Mouse (Mus musculus): Measurements from ENCODE around the gene Nfia. TPM values are rescaled to one million over a fixed set of nuclear protein-coding genes. Genes with fewer than 3 reads are reported as not detected.

The Nfia gene
- polyA plus RNA-seq, 1 experiment from 2014 or later: 23.5 TPM

DNA sequence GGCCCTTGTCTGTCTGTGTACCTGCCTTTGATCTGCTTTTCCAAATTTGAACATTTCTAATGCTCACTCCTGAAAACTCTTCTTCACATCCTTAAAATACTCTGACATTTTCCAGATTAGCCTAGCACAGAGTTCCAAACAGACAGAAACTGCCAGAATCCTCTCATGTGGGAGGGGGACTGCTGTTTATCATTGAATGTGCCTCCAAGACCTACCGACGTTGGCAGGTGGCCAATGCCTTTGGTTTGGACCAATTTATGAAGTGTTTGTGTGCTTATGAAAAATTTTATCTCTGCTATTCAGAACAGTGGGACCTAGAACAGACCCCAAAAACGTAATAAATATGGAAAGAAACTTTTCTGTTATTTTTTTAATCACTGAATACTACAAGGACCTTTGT is 103.4 kb downstream of the Nfia start:
- Histone ChIP-seq H3K9me3 (replicated peaks; ENCODE audit: control insufficient read depth, low read length) (no peaks in the 10 kb centered on the region), H3K27me3 (ENCODE audit: control insufficient read depth, insufficient read depth, low read length) (no peaks in the 10 kb centered on the region), H3K4me3 (ENCODE audit: low read depth, low read length) (no peak overlapping the region), H3K4me1 (ENCODE audit: control insufficient read depth, insufficient read depth, low read length) (no peaks in the 10 kb centered on the region), H3K9ac (replicated peaks; ENCODE audit: low read length) (no peak overlapping the region), H3K4me2 (ENCODE audit: low read depth, low read length) (no peak overlapping the region), H3K27ac (replicated peaks; ENCODE audit: low read depth, low read length) (no peak overlapping the region), H3K36me3 (replicated peaks; ENCODE audit: control insufficient read depth, insufficient read depth, low read depth, low read length) (no peaks in the 10 kb centered on the region)
- ATAC-seq (replicated peaks; ENCODE audit: insufficient number of reproducible peaks, low FRiP score, low TSS enrichment, low read depth) (no peak), DNase-seq (ENCODE audit: low spot score) (no peak)
- 83% methylated on average over 3 of the region's 3 CpGs for whole genome bisulfite sequencing

DNA sequence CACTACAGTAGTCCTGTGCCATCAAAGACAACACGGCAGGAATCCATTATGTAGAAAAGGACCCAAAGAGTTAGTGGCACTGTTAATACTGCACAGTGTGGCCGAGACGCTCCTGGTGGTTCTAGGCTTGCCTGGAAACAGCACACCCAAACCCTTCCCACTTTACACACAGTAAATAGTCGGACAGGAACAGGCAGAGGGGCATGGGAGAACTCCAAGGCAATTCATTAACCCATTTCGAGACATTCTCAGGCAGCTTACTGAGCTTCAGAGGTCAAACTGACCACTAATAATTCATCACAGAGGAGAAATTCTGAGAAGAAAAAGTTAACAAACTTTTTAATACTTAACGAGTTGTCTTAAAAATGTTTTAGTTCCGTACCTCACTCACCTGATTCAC is 107.2 kb downstream of the Nfia start:
- H3K4me2 ChIP-seq (ENCODE audit: low read depth, low read length): no peak overlapping the region

DNA sequence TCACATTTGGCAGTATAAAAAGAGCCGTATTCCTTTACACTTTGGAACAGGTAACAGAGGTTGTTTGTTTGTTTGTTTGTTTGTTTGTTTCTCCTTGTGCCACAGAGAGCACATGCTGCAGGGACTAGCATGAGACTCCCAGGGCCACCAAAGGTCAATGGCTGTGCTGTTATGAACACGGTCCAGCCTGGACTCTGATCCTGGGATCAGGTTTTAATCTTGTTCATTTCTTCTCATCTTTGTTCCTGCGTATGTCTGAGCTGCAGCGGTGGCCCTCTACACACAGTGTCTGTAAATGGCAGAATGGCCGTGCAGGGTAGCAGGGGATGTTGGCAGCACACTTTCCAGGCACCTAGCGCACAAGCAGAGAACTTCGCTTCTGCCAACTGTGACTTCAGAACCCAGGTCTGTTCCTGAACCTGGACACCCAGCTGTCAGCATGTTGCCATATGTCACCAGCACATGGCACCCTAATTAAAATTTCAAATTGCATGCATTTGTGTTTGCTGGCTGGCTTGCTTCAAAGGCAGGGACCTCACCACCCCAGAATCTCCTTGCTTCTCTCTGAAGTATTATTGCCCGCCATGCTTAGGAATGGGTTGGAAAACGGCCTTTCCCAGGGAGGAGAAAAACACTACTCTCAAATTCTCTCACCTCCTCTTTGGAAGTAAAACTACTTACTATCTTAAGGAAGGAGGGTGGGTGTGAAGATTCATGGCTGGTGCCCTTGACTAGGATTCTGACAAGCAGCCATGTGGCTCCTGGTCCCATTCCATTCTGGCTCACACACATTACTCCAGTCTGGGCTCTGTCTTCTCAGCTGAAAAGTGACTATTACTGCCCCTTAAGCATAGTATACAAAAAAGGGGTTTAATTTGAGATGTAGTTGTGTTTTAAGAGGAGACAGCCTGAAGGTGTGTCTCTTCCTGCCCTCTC is 107.9 kb downstream of the Nfia start:
- H3K9ac ChIP-seq (replicated peaks; ENCODE audit: low read length): no peak overlapping the region
- no peaks in the 10 kb centered on the region for H3K27me3 ChIP-seq (ENCODE audit: control insufficient read depth, insufficient read depth, low read length)
- no peak overlapping the region for H3K4me2 ChIP-seq (ENCODE audit: low read depth, low read length)
- no peak overlapping the region for H3K4me3 ChIP-seq (ENCODE audit: low read depth, low read length)
- no peaks in the 10 kb centered on the region for H3K4me1 ChIP-seq (ENCODE audit: control insufficient read depth, insufficient read depth, low read length)
- WGBS: 82% methylated on average over 9 of the region's 9 CpGs
- no peak for DNase-seq (ENCODE audit: low spot score)
- ATAC-seq (replicated peaks; ENCODE audit: insufficient number of reproducible peaks, low FRiP score, low TSS enrichment, low read depth): no peak
- no peaks in the 10 kb centered on the region for H3K9me3 ChIP-seq (replicated peaks; ENCODE audit: control insufficient read depth, low read length)
- H3K36me3 ChIP-seq (replicated peaks; ENCODE audit: control insufficient read depth, insufficient read depth, low read depth, low read length): no peaks in the 10 kb centered on the region
- no peak overlapping the region for H3K27ac ChIP-seq (replicated peaks; ENCODE audit: low read depth, low read length)

More for the DNA sequence above, 107.2 kb downstream of the Nfia start:
- Histone ChIP-seq H3K4me1 (ENCODE audit: control insufficient read depth, insufficient read depth, low read length) (no peaks in the 10 kb centered on the region), H3K9me3 (replicated peaks; ENCODE audit: control insufficient read depth, low read length) (no peaks in the 10 kb centered on the region), H3K27me3 (ENCODE audit: control insufficient read depth, insufficient read depth, low read length) (no peaks in the 10 kb centered on the region), H3K9ac (replicated peaks; ENCODE audit: low read length) (no peak overlapping the region), H3K27ac (replicated peaks; ENCODE audit: low read depth, low read length) (no peak overlapping the region), H3K4me3 (ENCODE audit: low read depth, low read length) (no peak overlapping the region), H3K36me3 (replicated peaks; ENCODE audit: control insufficient read depth, insufficient read depth, low read depth, low read length) (no peaks in the 10 kb centered on the region)
- 83% methylated on average over 7 of the region's 7 CpGs for WGBS
- ATAC-seq (replicated peaks; ENCODE audit: insufficient number of reproducible peaks, low FRiP score, low TSS enrichment, low read depth) (no peak), DNase-seq (ENCODE audit: low spot score) (no peak)

DNA sequence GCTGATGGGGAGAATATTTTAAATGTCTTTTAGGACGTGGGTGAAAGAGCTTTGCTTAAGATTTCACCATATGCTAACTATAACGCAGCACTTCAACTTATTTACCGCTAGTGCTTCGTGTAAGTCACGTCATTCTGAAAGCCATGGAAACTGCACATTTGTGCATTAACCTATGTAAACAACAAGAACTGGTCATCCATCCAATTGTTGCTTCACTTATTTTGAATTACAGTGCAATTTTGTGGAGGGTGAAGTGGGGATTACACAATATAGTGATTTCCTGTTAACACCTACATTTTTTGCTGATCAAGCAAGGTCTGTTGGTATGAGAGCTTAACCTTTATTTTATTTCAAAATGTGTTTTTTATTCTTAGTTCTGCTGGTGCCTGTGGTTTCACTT is 113.0 kb downstream of the Nfia start:
- Histone ChIP-seq H3K9ac (replicated peaks; ENCODE audit: low read length) (no peak overlapping the region), H3K27ac (replicated peaks; ENCODE audit: low read depth, low read length) (no peak overlapping the region), H3K4me1 (ENCODE audit: control insufficient read depth, insufficient read depth, low read length) (no peaks in the 10 kb centered on the region), H3K36me3 (replicated peaks; ENCODE audit: control insufficient read depth, insufficient read depth, low read depth, low read length) (no peaks in the 10 kb centered on the region), H3K4me3 (ENCODE audit: low read depth, low read length) (no peak overlapping the region), H3K27me3 (ENCODE audit: control insufficient read depth, insufficient read depth, low read length) (no peaks in the 10 kb centered on the region), H3K9me3 (replicated peaks; ENCODE audit: control insufficient read depth, low read length) (no peaks in the 10 kb centered on the region), H3K4me2 (ENCODE audit: low read depth, low read length) (no peak overlapping the region)
- ATAC-seq (replicated peaks; ENCODE audit: insufficient number of reproducible peaks, low FRiP score, low TSS enrichment, low read depth): no peak
- 88% methylated on average over 5 of the region's 5 CpGs for WGBS
- DNase-seq (ENCODE audit: low spot score): no peak

DNA sequence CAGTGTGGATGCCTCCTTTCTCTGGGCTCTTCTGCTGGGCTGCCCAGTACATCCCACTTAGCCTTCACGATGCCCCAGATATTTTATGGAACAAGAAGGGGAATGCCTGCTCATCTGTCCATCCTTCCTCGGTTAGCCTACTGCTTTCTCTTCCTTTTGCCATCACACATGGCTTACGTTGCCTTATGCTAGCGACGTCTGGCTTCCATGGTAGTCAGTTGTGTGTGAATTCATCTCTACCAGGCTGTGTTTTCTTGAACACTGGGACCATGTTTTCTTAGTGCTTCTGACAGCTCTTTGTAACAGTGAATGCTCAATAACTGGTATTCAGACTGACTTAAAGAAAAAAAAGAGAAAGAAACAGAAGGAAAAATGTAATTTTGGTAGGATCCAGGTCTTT is 113.7 kb downstream of the Nfia start:
- WGBS: 90% methylated on average over 5 of the region's 5 CpGs
- ATAC-seq (replicated peaks; ENCODE audit: insufficient number of reproducible peaks, low FRiP score, low TSS enrichment, low read depth) (no peak), DNase-seq (ENCODE audit: low spot score) (no peak)
- no peaks in the 10 kb centered on the region for H3K27me3 ChIP-seq (ENCODE audit: control insufficient read depth, insufficient read depth, low read length)
- H3K9ac ChIP-seq (replicated peaks; ENCODE audit: low read length): no peak overlapping the region
- no peaks in the 10 kb centered on the region for H3K9me3 ChIP-seq (replicated peaks; ENCODE audit: control insufficient read depth, low read length)
- no peaks in the 10 kb centered on the region for H3K36me3 ChIP-seq (replicated peaks; ENCODE audit: control insufficient read depth, insufficient read depth, low read depth, low read length)
- H3K4me3 ChIP-seq (ENCODE audit: low read depth, low read length): no peak overlapping the region
- no peak overlapping the region for H3K27ac ChIP-seq (replicated peaks; ENCODE audit: low read depth, low read length)
- no peak overlapping the region for H3K4me2 ChIP-seq (ENCODE audit: low read depth, low read length)
- H3K4me1 ChIP-seq (ENCODE audit: control insufficient read depth, insufficient read depth, low read length): no peaks in the 10 kb centered on the region

DNA sequence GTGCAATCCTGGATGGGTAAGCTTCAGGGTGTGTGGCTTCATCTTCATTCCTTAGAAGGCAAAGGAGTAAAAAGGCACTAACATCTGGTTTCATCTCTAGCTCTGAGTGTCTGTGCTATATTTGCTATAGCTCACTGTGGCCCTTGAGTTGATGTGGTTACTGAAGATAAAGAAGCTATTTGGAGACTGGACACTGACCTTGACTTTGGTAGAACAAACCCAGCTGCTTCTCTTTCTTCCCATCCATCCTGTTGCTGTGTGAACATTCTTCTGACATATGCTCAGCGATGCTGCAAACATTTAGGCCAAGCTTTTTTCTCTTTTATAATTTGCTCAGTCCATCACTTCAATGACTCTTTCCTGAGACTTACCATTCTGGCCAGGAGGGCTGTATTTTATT is 114.7 kb downstream of the Nfia start:
- Histone ChIP-seq H3K4me3 (ENCODE audit: low read depth, low read length) (no peak overlapping the region), H3K36me3 (replicated peaks; ENCODE audit: control insufficient read depth, insufficient read depth, low read depth, low read length) (no peaks in the 10 kb centered on the region)
- no peak for ATAC-seq (replicated peaks; ENCODE audit: insufficient number of reproducible peaks, low FRiP score, low TSS enrichment, low read depth)

DNA sequence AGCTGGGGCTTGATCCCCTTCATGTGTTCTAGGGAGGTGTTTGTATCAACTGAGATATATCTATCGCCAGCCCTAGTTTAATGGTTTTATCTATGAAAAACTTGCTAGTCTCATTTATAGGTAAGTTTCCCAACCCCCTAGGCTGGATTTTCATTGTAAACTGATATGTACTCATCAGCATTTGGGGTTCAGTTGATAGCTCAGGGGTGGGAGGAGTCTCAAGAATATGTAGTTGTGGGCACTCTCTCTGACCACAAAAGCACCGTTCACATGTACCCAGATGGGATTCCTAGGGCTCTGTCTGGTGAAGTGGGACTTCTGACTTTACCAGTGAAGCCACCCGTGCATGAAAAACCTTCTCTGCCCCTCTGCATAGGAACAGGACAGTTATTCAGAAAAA is 118.5 kb downstream of the Nfia start:
- ATAC-seq (replicated peaks; ENCODE audit: insufficient number of reproducible peaks, low FRiP score, low TSS enrichment, low read depth) (no peak), DNase-seq (ENCODE audit: low spot score) (no peak)
- H3K36me3 ChIP-seq (replicated peaks; ENCODE audit: control insufficient read depth, insufficient read depth, low read depth, low read length): no peaks in the 10 kb centered on the region
- H3K27me3 ChIP-seq (ENCODE audit: control insufficient read depth, insufficient read depth, low read length): no peaks in the 10 kb centered on the region
- no peaks in the 10 kb centered on the region for H3K4me1 ChIP-seq (ENCODE audit: control insufficient read depth, insufficient read depth, low read length)
- 82% methylated on average over 3 of the region's 3 CpGs for WGBS
- H3K9ac ChIP-seq (replicated peaks; ENCODE audit: low read length): no peak overlapping the region
- H3K27ac ChIP-seq (replicated peaks; ENCODE audit: low read depth, low read length): no peak overlapping the region
- H3K9me3 ChIP-seq (replicated peaks; ENCODE audit: control insufficient read depth, low read length): no peaks in the 10 kb centered on the region
- no peak overlapping the region for H3K4me2 ChIP-seq (ENCODE audit: low read depth, low read length)
- no peak overlapping the region for H3K4me3 ChIP-seq (ENCODE audit: low read depth, low read length)

More for the DNA sequence above, 114.7 kb downstream of the Nfia start:
- no peak for DNase-seq (ENCODE audit: low spot score)
- Histone ChIP-seq H3K27ac (replicated peaks; ENCODE audit: low read depth, low read length) (no peak overlapping the region), H3K9me3 (replicated peaks; ENCODE audit: control insufficient read depth, low read length) (no peaks in the 10 kb centered on the region), H3K4me2 (ENCODE audit: low read depth, low read length) (no peak overlapping the region), H3K4me1 (ENCODE audit: control insufficient read depth, insufficient read depth, low read length) (no peaks in the 10 kb centered on the region), H3K27me3 (ENCODE audit: control insufficient read depth, insufficient read depth, low read length) (no peaks in the 10 kb centered on the region), H3K9ac (replicated peaks; ENCODE audit: low read length) (no peak overlapping the region)
- WGBS: 87% methylated on average over 1 of the region's 1 CpGs

DNA sequence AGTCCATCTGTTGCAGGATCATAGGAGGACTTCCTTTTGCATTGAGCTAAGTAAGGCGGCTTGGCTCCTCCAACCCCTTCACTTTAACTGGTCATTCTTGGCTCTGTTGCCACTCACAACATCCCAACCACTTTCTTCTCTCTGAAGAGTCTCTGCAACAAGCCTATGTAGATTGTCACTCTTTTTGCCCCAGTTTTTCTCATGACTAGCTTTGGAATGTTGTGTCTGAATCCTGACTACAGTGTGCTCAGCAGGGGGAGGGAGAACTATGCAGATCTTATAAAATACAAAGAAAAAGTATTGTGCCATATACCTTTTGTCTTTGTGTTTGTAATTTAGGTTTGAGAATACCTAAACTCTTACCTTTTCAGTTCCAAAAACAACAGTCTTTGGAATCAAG is 119.1 kb downstream of the Nfia start:
- H3K4me3 ChIP-seq (ENCODE audit: low read depth, low read length): no peak overlapping the region
- 96% methylated on average over 1 of the region's 1 CpGs for WGBS
- no peak overlapping the region for H3K27ac ChIP-seq (replicated peaks; ENCODE audit: low read depth, low read length)
- no peak overlapping the region for H3K4me2 ChIP-seq (ENCODE audit: low read depth, low read length)
- H3K9ac ChIP-seq (replicated peaks; ENCODE audit: low read length): no peak overlapping the region
- no peaks in the 10 kb centered on the region for H3K9me3 ChIP-seq (replicated peaks; ENCODE audit: control insufficient read depth, low read length)
- H3K27me3 ChIP-seq (ENCODE audit: control insufficient read depth, insufficient read depth, low read length): no peaks in the 10 kb centered on the region
- no peaks in the 10 kb centered on the region for H3K4me1 ChIP-seq (ENCODE audit: control insufficient read depth, insufficient read depth, low read length)
- no peak for ATAC-seq (replicated peaks; ENCODE audit: insufficient number of reproducible peaks, low FRiP score, low TSS enrichment, low read depth)
- H3K36me3 ChIP-seq (replicated peaks; ENCODE audit: control insufficient read depth, insufficient read depth, low read depth, low read length): no peaks in the 10 kb centered on the region
- DNase-seq (ENCODE audit: low spot score): no peak
